Mouse (Mus musculus): ENCODE measurements around the gene Tm9sf2. TPM values are rescaled to one million over a fixed set of nuclear protein-coding genes. Genes with fewer than 3 reads are reported as not detected.

Gene Tm9sf2
- polyA plus RNA-seq, 1 experiment from 2014 or later = 120 TPM

DNA sequence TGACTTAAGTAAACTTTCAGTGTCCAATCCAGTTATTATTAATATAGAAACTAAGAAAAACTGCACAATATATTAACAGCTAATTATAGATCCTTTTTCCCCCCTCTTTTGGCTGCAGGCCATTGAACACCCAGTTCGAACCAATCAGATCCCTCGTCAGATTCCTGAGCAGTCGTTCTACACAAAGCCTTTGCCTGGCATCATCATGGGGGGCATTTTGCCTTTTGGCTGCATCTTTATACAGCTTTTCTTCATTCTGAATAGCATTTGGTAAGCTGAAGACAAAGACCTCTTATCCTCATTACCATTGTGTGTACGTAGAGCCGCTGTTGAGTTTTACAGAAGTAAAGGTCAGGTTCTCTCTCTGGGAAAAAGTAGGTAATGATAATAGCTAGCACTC is 43.8 kb downstream of the Tm9sf2 start:
- no peaks in the 10 kb centered on the region for H3K4me1 ChIP-seq
- H3K4me3 ChIP-seq = no peak overlapping the region
- DNase-seq (ENCODE audit: low spot score) = no peak
- no peak overlapping the region for H3K27ac ChIP-seq (replicated peaks)
- WGBS = 76% methylated on average over 5 of the region's 5 CpGs
- H3K9me3 ChIP-seq = no peaks in the 10 kb centered on the region
- peaks cover 97% of the 10 kb centered on the region for H3K36me3 ChIP-seq (replicated peaks)
- no peaks in the 10 kb centered on the region for H3K27me3 ChIP-seq (replicated peaks; ENCODE audit: low read depth, poor library complexity, severe bottlenecking)

DNA sequence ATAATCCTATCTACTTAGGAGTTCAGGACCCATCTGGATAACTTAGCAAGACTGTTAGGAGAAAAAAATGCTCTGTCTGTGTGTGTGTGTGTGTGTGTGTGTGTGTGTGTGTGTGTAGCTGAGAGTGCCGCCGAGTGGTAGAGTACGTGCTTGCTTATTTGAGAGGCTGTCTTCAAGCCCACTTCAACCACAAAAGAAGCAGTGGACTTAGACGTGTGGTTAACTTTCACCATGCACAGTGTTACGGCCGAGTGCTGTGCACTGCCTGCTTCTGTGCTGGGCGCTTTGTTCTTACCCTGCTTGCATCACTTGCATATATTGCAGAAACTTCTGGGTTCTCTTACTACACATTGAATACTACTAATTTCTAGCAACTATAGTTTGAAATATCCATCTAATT is 50.9 kb downstream of the Tm9sf2 start:
- no peak overlapping the region for H3K4me3 ChIP-seq
- 92% methylated on average over 7 of the region's 7 CpGs for WGBS
- H3K36me3 ChIP-seq (replicated peaks) = peaks cover 87% of the 10 kb centered on the region
- H3K4me1 ChIP-seq = no peaks in the 10 kb centered on the region
- H3K9me3 ChIP-seq = no peaks in the 10 kb centered on the region
- H3K27me3 ChIP-seq (replicated peaks; ENCODE audit: low read depth, poor library complexity, severe bottlenecking) = no peaks in the 10 kb centered on the region
- H3K27ac ChIP-seq (replicated peaks) = no peak overlapping the region
- no peak for DNase-seq (ENCODE audit: low spot score)

DNA sequence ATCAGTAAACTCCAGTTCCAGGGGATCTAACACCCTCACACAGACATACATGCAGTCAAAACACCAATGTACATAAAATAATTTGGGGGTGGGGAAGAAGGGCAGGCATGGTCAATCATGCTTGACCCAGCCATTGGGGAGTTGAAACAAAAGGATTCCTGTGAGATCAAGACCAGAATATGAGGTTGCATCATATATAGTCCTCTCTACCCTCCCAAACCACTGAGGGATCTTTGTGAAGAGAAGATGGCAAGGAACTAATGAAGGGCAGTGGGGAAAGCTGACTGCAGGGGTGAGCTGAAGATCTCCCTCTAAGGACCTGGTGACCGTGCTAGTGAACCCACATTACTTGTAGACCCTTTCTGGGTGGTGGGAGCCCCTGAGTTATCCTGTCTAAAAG is 54.1 kb downstream of the Tm9sf2 start:
- H3K9me3 ChIP-seq = 0 out of 2 replicates have a peak, but pooled peaks cover 4% of the 10 kb centered on the region
- no peak overlapping the region for H3K27ac ChIP-seq (replicated peaks)
- 95% methylated on average over 1 of the region's 1 CpGs for WGBS
- H3K27me3 ChIP-seq (replicated peaks; ENCODE audit: low read depth, poor library complexity, severe bottlenecking) = no peaks in the 10 kb centered on the region
- no peaks in the 10 kb centered on the region for H3K4me1 ChIP-seq
- no peak for DNase-seq (ENCODE audit: low spot score)
- H3K36me3 ChIP-seq (replicated peaks) = peaks cover 69% of the 10 kb centered on the region
- no peak overlapping the region for H3K4me3 ChIP-seq

DNA sequence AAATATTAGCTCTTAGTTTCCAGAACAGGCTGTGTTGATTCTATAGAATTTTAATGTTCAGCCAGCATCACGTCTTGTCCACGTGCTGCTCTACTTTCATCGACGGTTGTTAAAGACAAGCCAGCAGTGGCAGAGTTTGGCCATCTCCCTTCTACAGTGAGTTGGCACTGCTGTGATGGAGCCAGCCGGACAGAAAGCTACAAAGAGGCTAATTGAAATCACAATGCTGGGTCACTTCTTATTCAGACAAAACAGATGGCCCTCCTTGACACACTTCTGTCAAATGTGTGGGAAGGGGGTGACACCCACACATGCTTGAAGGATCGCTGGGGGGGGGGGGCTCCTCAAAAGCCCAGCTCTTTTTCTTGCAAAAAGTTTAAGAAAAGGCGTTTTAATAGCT is 62.1 kb downstream of the Tm9sf2 start:
- WGBS = 84% methylated on average over 7 of the region's 7 CpGs
- no peak overlapping the region for H3K4me3 ChIP-seq

DNA sequence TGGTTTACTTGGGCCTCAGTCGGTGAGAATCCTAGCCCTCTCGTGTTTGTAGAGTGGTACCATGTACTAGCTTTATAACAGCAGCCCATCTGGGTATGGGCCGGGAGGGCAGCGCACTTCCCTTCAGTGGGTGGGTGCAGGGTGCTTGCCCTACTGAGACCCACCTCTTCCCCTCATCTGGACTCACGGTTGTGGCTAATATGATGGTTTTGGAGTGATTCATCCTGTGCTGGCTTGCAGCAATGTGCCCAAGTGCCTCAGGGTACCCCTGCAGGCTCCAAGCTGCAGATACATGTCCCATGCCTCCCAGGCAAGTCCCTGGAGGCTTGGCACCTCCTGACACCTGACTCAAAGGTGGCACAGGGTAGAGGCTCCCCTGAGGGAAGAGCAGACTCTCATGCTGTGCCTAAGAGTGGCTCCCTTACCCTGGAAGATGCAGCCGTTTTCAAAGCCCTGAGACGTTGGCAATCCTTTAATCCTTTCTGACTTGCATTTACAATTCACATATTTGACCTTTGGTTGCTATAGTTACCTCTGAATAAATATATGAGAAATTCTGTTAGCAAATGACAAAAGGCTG is 63.5 kb downstream of the Tm9sf2 start:
- no peak for DNase-seq (ENCODE audit: low spot score)
- 78% methylated on average over 7 of the region's 7 CpGs for WGBS
- Histone ChIP-seq H3K9me3 (no peaks in the 10 kb centered on the region), H3K4me1 (peaks cover 9% of the 10 kb centered on the region; the same call in 1 of the 2 replicates), H3K27ac (replicated peaks) (no peak overlapping the region), H3K27me3 (replicated peaks; ENCODE audit: low read depth, poor library complexity, severe bottlenecking) (no peaks in the 10 kb centered on the region), H3K36me3 (replicated peaks) (no peaks in the 10 kb centered on the region), H3K4me3 (no peak overlapping the region)

More for the DNA sequence above, 62.1 kb downstream of the Tm9sf2 start:
- Histone ChIP-seq H3K9me3 (0 out of 2 replicates have a peak, but pooled peaks cover 4% of the 10 kb centered on the region), H3K36me3 (replicated peaks) (peaks cover 9% of the 10 kb centered on the region), H3K27me3 (replicated peaks; ENCODE audit: low read depth, poor library complexity, severe bottlenecking) (no peaks in the 10 kb centered on the region), H3K27ac (replicated peaks) (no peak overlapping the region), H3K4me1 (peaks cover 9% of the 10 kb centered on the region; the same call in 1 of the 2 replicates)
- no peak for DNase-seq (ENCODE audit: low spot score)

DNA sequence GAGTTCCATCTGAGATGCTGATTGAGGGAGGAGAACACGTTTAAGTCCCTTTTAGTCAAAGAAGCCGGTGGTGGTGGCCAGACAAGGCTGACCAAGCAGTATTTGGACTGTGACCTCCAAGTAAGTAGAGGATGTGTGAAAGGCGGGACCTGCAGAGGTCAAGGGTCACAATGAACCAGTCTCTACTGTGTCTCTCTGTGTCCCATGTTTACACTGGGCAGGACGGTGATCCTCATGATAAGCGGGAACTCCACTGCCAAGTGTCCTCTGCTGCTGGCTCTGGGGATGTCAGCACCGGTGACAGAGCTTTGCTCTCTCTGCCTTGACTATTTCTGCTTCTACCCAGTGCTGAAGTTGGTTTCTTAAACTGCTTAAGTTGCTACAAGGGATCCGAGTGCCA is 64.2 kb downstream of the Tm9sf2 start:
- Histone ChIP-seq H3K4me3 (no peak overlapping the region), H3K36me3 (replicated peaks) (no peaks in the 10 kb centered on the region), H3K27ac (replicated peaks) (no peak overlapping the region), H3K9me3 (no peaks in the 10 kb centered on the region), H3K4me1 (peaks cover 9% of the 10 kb centered on the region; the same call in 1 of the 2 replicates), H3K27me3 (replicated peaks; ENCODE audit: low read depth, poor library complexity, severe bottlenecking) (no peaks in the 10 kb centered on the region)
- WGBS = 85% methylated on average over 7 of the region's 7 CpGs
- DNase-seq (ENCODE audit: low spot score) = no peak

DNA sequence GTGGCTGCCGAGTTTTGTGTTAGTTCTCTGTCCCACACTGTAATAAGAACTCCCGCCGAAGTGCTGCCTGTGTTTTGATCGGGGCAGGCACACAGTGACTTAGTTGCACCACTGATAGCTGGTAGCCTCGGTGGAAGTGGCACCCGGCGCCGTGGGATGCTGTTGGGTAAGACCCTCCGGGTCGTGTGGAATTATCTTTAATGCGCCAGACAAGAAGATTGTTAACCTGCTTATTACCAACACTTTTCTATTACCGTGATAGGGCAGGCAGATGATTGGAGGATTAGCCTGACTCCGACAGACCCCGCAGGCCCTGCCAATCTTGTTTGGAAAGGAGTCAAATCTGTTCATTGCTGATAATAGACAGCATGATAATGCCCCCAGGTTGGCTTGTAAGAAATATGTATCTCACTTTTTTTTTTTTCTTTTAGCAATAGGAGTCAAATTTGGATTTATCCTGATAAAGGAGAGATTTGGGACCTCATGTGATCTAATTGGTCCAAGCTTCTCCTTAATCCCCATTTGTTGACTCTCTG is 69.5 kb downstream of the Tm9sf2 start:
- no peak overlapping the region for H3K27ac ChIP-seq (replicated peaks)
- 87% methylated on average over 14 of the region's 14 CpGs for WGBS
- H3K27me3 ChIP-seq (replicated peaks; ENCODE audit: low read depth, poor library complexity, severe bottlenecking) = peaks cover 11% of the 10 kb centered on the region
- no peak for DNase-seq (ENCODE audit: low spot score)
- H3K36me3 ChIP-seq (replicated peaks) = no peaks in the 10 kb centered on the region
- H3K9me3 ChIP-seq = no peaks in the 10 kb centered on the region
- peaks cover 9% of the 10 kb centered on the region for H3K4me1 ChIP-seq
- H3K4me3 ChIP-seq = no peak overlapping the region

DNA sequence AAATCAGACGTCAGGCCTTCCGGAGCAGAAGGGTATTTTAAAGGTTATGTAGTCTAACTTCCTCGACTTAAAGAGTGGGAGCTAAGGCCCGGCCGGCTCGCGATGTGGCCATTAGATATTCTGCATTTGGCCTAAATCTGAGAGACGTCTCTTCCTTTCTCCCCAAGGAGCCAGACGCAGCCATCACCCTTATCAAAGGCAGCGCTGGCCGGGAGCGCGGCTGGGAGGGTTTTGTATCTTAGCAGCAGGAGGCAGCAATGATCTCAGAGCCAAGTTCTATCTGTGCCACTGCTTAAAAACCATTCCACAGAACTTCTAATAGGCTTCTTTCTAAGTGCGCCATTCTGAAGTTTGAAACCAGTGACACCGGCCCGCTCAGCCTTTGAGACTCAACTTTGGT is 72.4 kb downstream of the Tm9sf2 start:
- no peaks in the 10 kb centered on the region for H3K36me3 ChIP-seq (replicated peaks)
- no peak overlapping the region for H3K4me3 ChIP-seq
- H3K9me3 ChIP-seq = no peaks in the 10 kb centered on the region
- DNase-seq (ENCODE audit: low spot score) = no peak
- H3K27ac ChIP-seq (replicated peaks) = no peak overlapping the region
- WGBS = 62% methylated on average over 16 of the region's 16 CpGs
- H3K4me1 ChIP-seq = peaks cover 10% of the 10 kb centered on the region
- peaks cover 14% of the 10 kb centered on the region for H3K27me3 ChIP-seq (replicated peaks; ENCODE audit: low read depth, poor library complexity, severe bottlenecking)

DNA sequence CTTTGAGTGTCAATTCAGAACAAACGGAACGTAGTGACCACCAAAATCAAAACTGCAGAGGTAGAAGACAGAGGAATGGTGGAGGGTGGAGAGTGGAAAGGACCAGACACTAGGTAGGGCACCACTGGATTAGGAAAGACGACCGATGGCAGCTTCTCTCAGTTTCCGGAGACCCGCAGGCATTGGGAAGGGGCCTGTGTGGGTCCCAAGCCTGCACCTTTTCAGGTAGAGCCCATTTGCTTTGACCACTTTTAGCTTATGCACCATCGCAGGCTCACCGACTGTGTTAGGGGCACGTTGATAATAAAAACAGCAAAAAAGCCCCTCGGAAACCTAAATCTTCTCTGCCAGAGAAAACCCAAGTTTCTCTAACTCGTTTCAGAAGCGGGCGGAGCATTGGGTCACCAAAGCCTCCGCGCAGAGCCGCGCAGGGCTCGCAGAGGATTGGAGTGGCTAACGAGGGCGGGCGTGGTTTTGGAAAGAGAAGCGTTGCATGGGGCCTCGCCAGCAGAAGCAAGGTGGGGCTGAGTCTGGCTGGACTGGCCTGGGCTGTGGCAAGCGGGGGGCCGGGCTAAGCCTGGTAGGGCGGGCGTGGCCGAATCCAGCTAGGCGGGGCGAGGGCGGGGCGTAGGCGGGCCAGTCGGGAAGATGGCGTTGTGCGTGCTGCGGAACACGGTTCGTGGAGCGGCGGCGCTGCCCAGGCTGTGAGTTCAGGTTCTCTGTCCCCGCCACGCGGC is 74.4 kb downstream of the Tm9sf2 start, which contains the start of gene Clybl:
Gene Clybl (plus strand): TSS at position 627 of the 737 bp plus-strand sequence.
- peak within 1 kb of the TSS; percentile 84 for H3K4me3 ChIP-seq
- peaks cover 10% of the 10 kb centered on the region for H3K4me1 ChIP-seq
- H3K27me3 ChIP-seq (replicated peaks; ENCODE audit: low read depth, poor library complexity, severe bottlenecking) = peaks cover 14% of the 10 kb centered on the region
- no peaks in the 10 kb centered on the region for H3K36me3 ChIP-seq (replicated peaks)
- no peaks in the 10 kb centered on the region for H3K9me3 ChIP-seq
- peak within 1 kb of the TSS; percentile 89 for H3K27ac ChIP-seq (replicated peaks)
- 3% methylated on average over 45 of the region's 45 CpGs for WGBS
- DNase-seq (ENCODE audit: low spot score) = peak; percentile 98

DNA sequence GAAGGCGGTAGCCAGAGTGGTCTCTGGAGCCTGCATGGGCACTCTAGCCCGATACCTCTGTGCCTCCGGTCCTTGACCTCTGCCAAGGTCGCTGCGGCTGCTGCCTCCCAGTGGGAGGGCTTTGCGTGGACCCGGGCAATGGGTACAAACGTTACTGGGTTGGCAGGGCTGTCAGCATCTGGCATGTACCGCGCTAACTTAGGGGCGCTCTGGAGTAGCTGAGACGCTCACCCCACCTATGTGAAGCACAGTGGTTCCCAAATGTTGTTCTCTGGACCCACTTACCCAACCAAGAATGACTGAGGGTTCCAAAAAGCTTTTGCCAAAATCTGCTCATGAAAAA is 74.9 kb downstream of the Tm9sf2 start:
- H3K4me1 ChIP-seq = peaks cover 10% of the 10 kb centered on the region
- H3K27ac ChIP-seq (replicated peaks) = peak overlapping the region; percentile 89
- WGBS = 2% methylated on average over 12 of the region's 12 CpGs
- H3K36me3 ChIP-seq (replicated peaks) = no peaks in the 10 kb centered on the region
- no peaks in the 10 kb centered on the region for H3K9me3 ChIP-seq
- H3K4me3 ChIP-seq = peak overlapping the region; percentile 84
- DNase-seq (ENCODE audit: low spot score) = no peak
- peaks cover 14% of the 10 kb centered on the region for H3K27me3 ChIP-seq (replicated peaks; ENCODE audit: low read depth, poor library complexity, severe bottlenecking)

DNA sequence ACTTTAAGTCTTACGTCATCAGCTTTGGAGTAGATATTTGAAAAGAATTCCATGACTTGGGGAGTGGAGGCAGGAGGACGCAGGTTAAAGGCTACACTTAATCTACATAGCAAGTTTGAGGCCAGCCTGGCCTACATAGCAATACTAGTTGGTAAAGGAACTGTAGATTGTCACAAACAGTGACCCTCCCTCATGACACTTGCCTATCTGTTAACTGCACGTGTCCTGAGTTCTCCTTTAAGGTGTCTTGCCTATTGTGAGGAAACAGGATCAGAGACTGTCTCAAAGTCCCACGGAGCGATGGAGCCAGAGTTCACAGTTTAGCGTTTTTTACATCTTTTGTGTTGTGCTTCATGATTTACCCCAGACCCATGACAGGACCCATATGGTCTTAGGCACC is 75.4 kb downstream of the Tm9sf2 start:
- Histone ChIP-seq H3K27ac (replicated peaks) (no peak overlapping the region), H3K9me3 (no peaks in the 10 kb centered on the region), H3K4me1 (peaks cover 10% of the 10 kb centered on the region), H3K27me3 (replicated peaks; ENCODE audit: low read depth, poor library complexity, severe bottlenecking) (peaks cover 14% of the 10 kb centered on the region), H3K4me3 (peak overlapping the region; percentile 84), H3K36me3 (replicated peaks) (no peaks in the 10 kb centered on the region)
- WGBS = 81% methylated on average over 6 of the region's 6 CpGs
- DNase-seq (ENCODE audit: low spot score) = no peak

DNA sequence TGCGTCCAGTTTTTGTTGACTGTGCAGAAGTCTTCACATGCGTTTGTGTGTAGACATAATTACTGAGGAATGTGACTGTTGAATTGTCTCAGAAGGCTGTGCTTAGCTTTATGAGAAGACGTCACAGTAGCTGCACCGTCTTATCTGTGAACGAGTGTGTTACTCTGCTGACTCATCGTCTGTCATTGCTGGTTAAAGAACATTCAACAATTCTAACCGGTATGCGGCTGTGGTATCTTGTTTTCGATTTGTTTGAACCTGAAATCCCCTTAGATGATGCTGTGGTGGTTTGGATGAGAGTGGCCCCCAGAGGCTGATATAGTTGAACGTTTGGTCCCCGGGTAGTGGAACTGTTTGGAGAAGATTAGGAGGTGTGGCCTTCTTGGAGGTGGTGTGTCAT is 77.1 kb downstream of the Tm9sf2 start:
- Histone ChIP-seq H3K4me1 (peaks cover 10% of the 10 kb centered on the region), H3K4me3 (no peak overlapping the region), H3K27ac (replicated peaks) (no peak overlapping the region), H3K27me3 (replicated peaks; ENCODE audit: low read depth, poor library complexity, severe bottlenecking) (peaks cover 14% of the 10 kb centered on the region), H3K9me3 (no peaks in the 10 kb centered on the region), H3K36me3 (replicated peaks) (no peaks in the 10 kb centered on the region)
- no peak for DNase-seq (ENCODE audit: low spot score)
- 87% methylated on average over 11 of the region's 11 CpGs for WGBS

DNA sequence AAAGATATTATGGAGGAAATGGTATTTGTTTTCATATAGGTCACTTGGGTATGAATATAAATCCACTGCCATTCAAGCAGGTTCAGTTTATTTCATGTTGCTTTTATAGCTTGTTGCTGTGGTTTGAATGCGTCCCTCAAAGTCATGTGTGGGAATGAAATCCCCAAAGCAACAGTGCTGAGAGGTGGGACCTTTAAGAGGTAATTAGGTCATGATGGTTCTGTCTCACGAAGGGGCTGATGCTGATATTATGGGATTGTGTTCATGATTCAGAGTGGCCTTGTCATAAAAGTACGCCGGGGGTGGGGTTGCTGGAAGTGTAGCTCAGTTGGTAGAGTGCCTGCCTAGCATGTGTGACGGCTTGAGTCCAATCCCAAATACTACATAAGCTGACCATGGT is 81.4 kb downstream of the Tm9sf2 start:
- no peak overlapping the region for H3K4me3 ChIP-seq
- no peak overlapping the region for H3K27ac ChIP-seq (replicated peaks)
- H3K36me3 ChIP-seq (replicated peaks) = no peaks in the 10 kb centered on the region
- no peaks in the 10 kb centered on the region for H3K9me3 ChIP-seq
- DNase-seq (ENCODE audit: low spot score) = no peak
- 87% methylated on average over 5 of the region's 5 CpGs for WGBS
- H3K4me1 ChIP-seq = peaks cover 3% of the 10 kb centered on the region
- no peaks in the 10 kb centered on the region for H3K27me3 ChIP-seq (replicated peaks; ENCODE audit: low read depth, poor library complexity, severe bottlenecking)
